Mouse (Mus musculus) lung, adult 2 months (tissue): ENCODE measurements around the gene Slf2.

Source experiments
- CTCF ChIP-seq: fragments of 200-500 bp; IDR thresholded peaks from 2 replicates; pipeline ENCODE4 v1.5.1; 2011; ENCODE audit warnings: mild to moderate bottlenecking, low read length, control low read depth; ENCODE audit not compliant: insufficient read depth
- POLR2A ChIP-seq: fragments of 200-500 bp; IDR thresholded peaks from 2 replicates; pipeline ENCODE4 v1.6.1; 2011; ENCODE audit warnings: low read depth, mild to moderate bottlenecking, control low read depth, low read length, borderline replicate concordance; ENCODE audit errors: extremely low read depth

DNA sequence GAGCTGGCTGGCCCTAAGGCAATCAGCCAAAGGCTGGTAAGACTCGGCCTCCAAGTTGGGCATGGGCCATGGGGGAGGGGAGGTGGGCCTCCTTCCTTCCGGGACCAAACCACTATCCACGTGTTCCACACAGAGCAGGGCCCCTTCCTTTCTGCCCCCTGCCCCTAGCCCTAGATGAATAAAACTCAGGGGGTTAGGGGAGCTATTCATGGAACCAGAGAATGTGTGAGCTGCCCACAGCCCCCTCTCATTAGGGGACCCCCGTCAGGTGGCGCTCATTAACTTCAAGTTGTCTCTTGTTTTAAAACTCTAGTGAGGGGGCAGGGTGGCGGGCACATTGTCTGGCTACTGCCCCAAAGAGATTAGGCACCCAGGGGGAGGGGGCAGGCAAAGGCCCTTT, 41.4 kb upstream of the Slf2 start:
- TF ChIP-seq CTCF (no peak), POLR2A (no peak)
